Mouse (Mus musculus): ENCODE data around the gene Trim26. TPM values are rescaled to one million over a fixed set of nuclear protein-coding genes. Genes with fewer than 3 reads are reported as not detected.
"Not testable (repeated sequence)": the region's sequence is repeated elsewhere in the genome, so short reads cannot be mapped to it uniquely, and the experiment has no call there.

Trim26 gene
- total RNA-seq, 2 experiments from 2014 or later = 18.1 to 20.3 TPM

- no peak for DNase-seq (ENCODE audit: low spot score in 2 of 2)
These were observed 13.1 kb downstream of the Trim26 start for GRCm38 (mm10) chr17:36849992-36850391.

GRCm38 (mm10) chr17:36851200-36851599 lies 14.3 kb downstream of the Trim26 start:
- DNase-seq (ENCODE audit: low spot score in 2 of 2) = no peak

GRCm38 (mm10) chr17:36851627-36852026 lies 14.7 kb downstream of the Trim26 start:
- no peak for DNase-seq (ENCODE audit: low spot score in 2 of 2)

GRCm38 (mm10) chr17:36855484-36855883 lies 18.6 kb downstream of the Trim26 start:
- no peak for DNase-seq (ENCODE audit: low spot score in 2 of 2)

- DNase-seq (ENCODE audit: low spot score in 2 of 2) = no peak
These were observed 19.3 kb downstream of the Trim26 start for GRCm38 (mm10) chr17:36856236-36856635.

- no peak for DNase-seq (ENCODE audit: low spot score in 2 of 2)
These were observed 21.2 kb downstream of the Trim26 start for GRCm38 (mm10) chr17:36858181-36858580.

GRCm38 (mm10) chr17:36861680-36862079 lies 24.7 kb downstream of the Trim26 start:
- no peak for DNase-seq (ENCODE audit: low spot score in 2 of 2)

GRCm38 (mm10) chr17:36866719-36867527 lies 30.0 kb downstream of the Trim26 start, which contains the start of gene Trim15:
Gene Trim15, minus strand, starts transcription at chr17:36867210.
- no peak for DNase-seq (ENCODE audit: low spot score in 2 of 2)

- DNase-seq (ENCODE audit: low spot score in 2 of 2) = no peak
These were observed 31.9 kb downstream of the Trim26 start for GRCm38 (mm10) chr17:36868836-36869235.

- DNase-seq (ENCODE audit: low spot score in 2 of 2) = no peak
These were observed 32.5 kb downstream of the Trim26 start, which contains the start of gene Trim10 for GRCm38 (mm10) chr17:36869284-36869954. Gene Trim10, plus strand, starts transcription at chr17:36869574.

GRCm38 (mm10) chr17:36869955-36870810 lies 33.2 kb downstream of the Trim26 start:
- DNase-seq (ENCODE audit: low spot score in 2 of 2) = no peak

GRCm38 (mm10) chr17:36874636-36875035 lies 37.7 kb downstream of the Trim26 start:
- no peak for DNase-seq (ENCODE audit: low spot score in 2 of 2)

- no peak for DNase-seq (ENCODE audit: low spot score in 2 of 2)
These were observed 46.4 kb downstream of the Trim26 start for GRCm38 (mm10) chr17:36883350-36883749.

- DNase-seq (ENCODE audit: low spot score in 2 of 2) = no peak
These were observed 48.3 kb downstream of the Trim26 start for GRCm38 (mm10) chr17:36885132-36885790.

- no peak for DNase-seq (ENCODE audit: low spot score in 2 of 2)
These were observed 53.4 kb downstream of the Trim26 start, which contains the start of gene Trim40 for GRCm38 (mm10) chr17:36890073-36890903. Gene Trim40, minus strand, starts transcription at chr17:36890123.

- not testable (repeated sequence) for DNase-seq (ENCODE audit: low spot score in 2 of 2)
These were observed 54.6 kb downstream of the Trim26 start for GRCm38 (mm10) chr17:36891496-36891895.

- DNase-seq (ENCODE audit: low spot score in 2 of 2) = peak in 1 of 2 experiments; percentile 63
These were observed 55.4 kb downstream of the Trim26 start for GRCm38 (mm10) chr17:36892362-36892761.

GRCm38 (mm10) chr17:36893387-36893786 lies 56.5 kb downstream of the Trim26 start:
- no peak for DNase-seq (ENCODE audit: low spot score in 2 of 2)

- peak in 1 of 2 experiments; percentile 46 for DNase-seq (ENCODE audit: low spot score in 2 of 2)
These were observed 59.6 kb downstream of the Trim26 start for GRCm38 (mm10) chr17:36896583-36896982.

GRCm38 (mm10) chr17:36897065-36897464 lies 60.1 kb downstream of the Trim26 start:
- DNase-seq (ENCODE audit: low spot score in 2 of 2) = no peak
